Mouse (Mus musculus) forebrain, embryonic 10.5 days (tissue): ENCODE results near the gene Grm7. TPM values are rescaled to one million over a fixed set of nuclear protein-coding genes. Genes with fewer than 3 reads are reported as not detected.
A peak's percentile ranks its signal among the peaks of the same experiment; 100 is the strongest.

Experiments used
- DNase-seq: peaks from one replicate; pipeline ENCODE4 v3.0.0-alpha.2; 2017; ENCODE audit warnings: low spot score; ENCODE audit errors: extremely low spot score
- H3K27ac ChIP-seq: fragments of 300-500 bp; sonication (generic); 2 replicates; pipeline ENCODE4 v1.5.1; 2016; ENCODE audit warnings: mild to moderate bottlenecking
- H3K27me3 ChIP-seq: fragments of 300-500 bp; sonication (generic); 2 replicates; pipeline ENCODE4 v1.6.1; 2016; ENCODE audit warnings: mild to moderate bottlenecking; ENCODE audit not compliant: poor library complexity, severe bottlenecking
- H3K36me3 ChIP-seq: fragments of 300-500 bp; sonication (generic); replicated peaks from 2 replicates; pipeline ENCODE4 v1.6.1; 2016; ENCODE audit warnings: mild to moderate bottlenecking, moderate library complexity
- H3K4me1 ChIP-seq: fragments of 300-500 bp; sonication (generic); 2 replicates; pipeline ENCODE4 v1.6.1; 2016
- H3K4me3 ChIP-seq: fragments of 300-500 bp; sonication (generic); 2 replicates; pipeline ENCODE4 v1.5.1; 2016; ENCODE audit warnings: mild to moderate bottlenecking, moderate library complexity
- H3K9me3 ChIP-seq: fragments of 300-500 bp; sonication (generic); 2 replicates; pipeline ENCODE4 v1.6.1; 2016; ENCODE audit warnings: mild to moderate bottlenecking, moderate library complexity
- WGBS: fragments of 180-500 bp; shearing (Covaris S2); methylation state at CpG from one replicate; pipeline ENCODE4 v1.1.7; 2016; 5-methylcytosine and 5-hydroxymethylcytosine counted together
- polyA plus RNA-seq: library from polyadenylated mRNA; unstranded; fragments of >200 nt; fragmentation: Nextera tagmentation; extraction: Ambion mirVana; gene quantifications from 2 replicates; pipeline ENCODE4 v1.2.1, GENCODE M21; 2016

The Grm7 gene
- polyA plus RNA-seq, 1 experiment from 2014 or later: 0.20 TPM

DNA sequence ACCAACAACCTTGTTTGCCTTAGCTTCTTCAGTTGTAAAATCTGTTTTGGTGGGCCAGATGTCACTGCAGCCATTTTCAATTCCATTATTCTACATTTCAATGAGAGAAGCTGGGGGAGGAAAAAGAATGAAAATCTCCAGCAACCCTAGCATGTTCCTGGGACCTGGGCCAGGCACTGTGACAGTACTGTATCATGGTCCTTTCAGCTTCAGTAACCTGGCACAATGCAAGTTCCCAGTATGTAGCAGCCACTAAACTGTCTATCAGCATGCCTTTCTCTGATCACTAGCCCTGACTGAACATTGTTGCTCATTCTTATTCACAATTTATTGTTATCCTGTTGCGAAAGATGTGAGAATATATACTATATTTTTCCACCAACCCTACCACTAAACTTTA, 779.4 kb downstream of the Grm7 start:
- Histone ChIP-seq H3K4me3 (no peak overlapping the region), H3K27ac (no peak overlapping the region), H3K4me1 (no peaks in the 10 kb centered on the region), H3K36me3 (no peaks in the 10 kb centered on the region), H3K27me3 (no peaks in the 10 kb centered on the region), H3K9me3 (no peaks in the 10 kb centered on the region)
- WGBS: 79% methylated on average over 1 of the region's 1 CpGs
- DNase-seq: no peak

- no peak for DNase-seq
- Histone ChIP-seq H3K27ac (no peak overlapping the region), H3K27me3 (no peaks in the 10 kb centered on the region), H3K9me3 (no peaks in the 10 kb centered on the region), H3K4me3 (no peak overlapping the region), H3K4me1 (peaks cover 8% of the 10 kb centered on the region; the same call in 1 of the 2 replicates), H3K36me3 (no peaks in the 10 kb centered on the region)
- WGBS: 89% methylated on average over 2 of the region's 2 CpGs
Measured at GRCm38 (mm10) chr6:111446228-111446627, 800.8 kb downstream of the Grm7 start.

GRCm38 (mm10) chr6:111447851-111448250, 802.5 kb downstream of the Grm7 start:
- Histone ChIP-seq H3K36me3 (no peaks in the 10 kb centered on the region), H3K4me1 (peaks cover 8% of the 10 kb centered on the region; the same call in 1 of the 2 replicates), H3K9me3 (no peaks in the 10 kb centered on the region), H3K27me3 (no peaks in the 10 kb centered on the region), H3K27ac (no peak overlapping the region), H3K4me3 (no peak overlapping the region)
- no peak for DNase-seq

DNA sequence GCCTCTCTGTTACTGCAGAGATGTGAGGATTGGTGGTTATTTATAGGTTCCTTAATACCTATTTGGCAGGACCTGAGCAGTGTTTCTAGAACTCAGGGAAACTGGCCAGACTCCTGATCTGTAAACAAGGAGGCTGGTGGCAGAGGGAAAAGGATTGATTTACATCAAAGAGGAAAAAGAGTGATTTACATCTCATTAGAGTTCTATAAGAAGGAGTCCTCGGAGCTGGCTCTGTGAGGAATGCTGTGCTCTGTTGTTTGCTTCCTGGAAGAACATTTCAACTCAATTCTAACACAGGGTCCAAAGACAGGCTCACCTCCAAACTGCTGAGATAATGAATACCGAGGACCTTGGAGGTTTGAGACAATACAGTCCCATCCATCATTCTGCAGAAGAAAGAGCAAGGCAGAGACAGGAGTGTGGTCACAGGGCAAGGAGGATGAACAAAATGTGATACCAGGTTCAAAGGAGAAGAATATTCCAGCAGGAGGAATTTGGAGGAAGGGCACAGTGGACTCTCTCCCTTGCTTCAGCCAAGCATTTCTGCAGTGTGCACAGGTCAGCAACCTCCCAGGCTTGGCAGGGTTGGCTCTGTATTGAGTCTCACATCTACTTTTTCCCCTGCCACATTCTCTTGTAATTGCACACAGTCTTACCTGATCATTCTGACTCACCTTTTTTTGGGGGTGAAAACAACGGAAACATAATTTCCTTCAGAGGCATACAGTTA, 803.8 kb downstream of the Grm7 start:
- WGBS: 38% methylated on average over 3 of the region's 3 CpGs
- DNase-seq: no peak
- H3K27ac ChIP-seq: no peak overlapping the region
- H3K36me3 ChIP-seq: no peaks in the 10 kb centered on the region
- H3K27me3 ChIP-seq: no peaks in the 10 kb centered on the region
- H3K9me3 ChIP-seq: no peaks in the 10 kb centered on the region
- H3K4me3 ChIP-seq: no peak overlapping the region
- H3K4me1 ChIP-seq: peaks cover 8% of the 10 kb centered on the region; the same call in 1 of the 2 replicates

GRCm38 (mm10) chr6:111481866-111482265, 836.5 kb downstream of the Grm7 start:
- no peak for DNase-seq
- Histone ChIP-seq H3K4me3 (no peak overlapping the region), H3K36me3 (no peaks in the 10 kb centered on the region), H3K27me3 (no peaks in the 10 kb centered on the region), H3K9me3 (no peaks in the 10 kb centered on the region), H3K27ac (no peak overlapping the region), H3K4me1 (peaks cover 3% of the 10 kb centered on the region; the same call in 1 of the 2 replicates)
- 56% methylated on average over 1 of the region's 1 CpGs for WGBS

DNA sequence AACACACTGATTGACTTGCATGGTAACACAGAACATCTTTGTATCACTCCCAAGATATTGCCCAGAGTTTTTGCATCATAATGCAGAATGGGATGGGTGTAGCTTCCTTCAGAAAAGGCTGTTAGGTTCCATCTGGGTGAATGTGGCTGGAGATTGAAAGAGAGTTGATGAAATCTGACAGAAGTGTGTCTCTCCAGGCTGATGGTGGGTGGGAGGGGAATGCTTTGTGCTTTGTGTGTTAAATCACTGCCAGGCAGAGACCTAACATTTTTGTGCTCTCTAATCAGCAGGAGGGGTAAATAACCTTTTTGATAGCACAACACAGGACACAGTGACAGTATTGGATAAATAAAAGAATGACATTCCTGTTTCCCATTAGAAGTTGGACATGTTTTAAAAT, 840.7 kb downstream of the Grm7 start:
- no peaks in the 10 kb centered on the region for H3K9me3 ChIP-seq
- peaks cover 3% of the 10 kb centered on the region; the same call in 1 of the 2 replicates for H3K4me1 ChIP-seq
- H3K4me3 ChIP-seq: no peak overlapping the region
- no peaks in the 10 kb centered on the region for H3K36me3 ChIP-seq
- no peak overlapping the region for H3K27ac ChIP-seq
- no peaks in the 10 kb centered on the region for H3K27me3 ChIP-seq
- DNase-seq: no peak

- no peaks in the 10 kb centered on the region for H3K36me3 ChIP-seq
- no peak overlapping the region for H3K27ac ChIP-seq
- H3K27me3 ChIP-seq: no peaks in the 10 kb centered on the region
- no peak overlapping the region for H3K4me3 ChIP-seq
- no peaks in the 10 kb centered on the region for H3K4me1 ChIP-seq
- DNase-seq: no peak
- 93% methylated on average over 4 of the region's 4 CpGs for WGBS
- no peaks in the 10 kb centered on the region for H3K9me3 ChIP-seq
Measured at GRCm38 (mm10) chr6:111487556-111487955, 842.2 kb downstream of the Grm7 start.

- DNase-seq: no peak
- Histone ChIP-seq H3K27ac (no peak overlapping the region), H3K9me3 (no peaks in the 10 kb centered on the region), H3K27me3 (no peaks in the 10 kb centered on the region), H3K36me3 (no peaks in the 10 kb centered on the region), H3K4me1 (no peaks in the 10 kb centered on the region), H3K4me3 (no peak overlapping the region)
Measured at GRCm38 (mm10) chr6:111492166-111492565, 846.8 kb downstream of the Grm7 start.

- no peak for DNase-seq
- H3K9me3 ChIP-seq: no peaks in the 10 kb centered on the region
Measured at GRCm38 (mm10) chr6:111499542-111499941, 854.2 kb downstream of the Grm7 start.

DNA sequence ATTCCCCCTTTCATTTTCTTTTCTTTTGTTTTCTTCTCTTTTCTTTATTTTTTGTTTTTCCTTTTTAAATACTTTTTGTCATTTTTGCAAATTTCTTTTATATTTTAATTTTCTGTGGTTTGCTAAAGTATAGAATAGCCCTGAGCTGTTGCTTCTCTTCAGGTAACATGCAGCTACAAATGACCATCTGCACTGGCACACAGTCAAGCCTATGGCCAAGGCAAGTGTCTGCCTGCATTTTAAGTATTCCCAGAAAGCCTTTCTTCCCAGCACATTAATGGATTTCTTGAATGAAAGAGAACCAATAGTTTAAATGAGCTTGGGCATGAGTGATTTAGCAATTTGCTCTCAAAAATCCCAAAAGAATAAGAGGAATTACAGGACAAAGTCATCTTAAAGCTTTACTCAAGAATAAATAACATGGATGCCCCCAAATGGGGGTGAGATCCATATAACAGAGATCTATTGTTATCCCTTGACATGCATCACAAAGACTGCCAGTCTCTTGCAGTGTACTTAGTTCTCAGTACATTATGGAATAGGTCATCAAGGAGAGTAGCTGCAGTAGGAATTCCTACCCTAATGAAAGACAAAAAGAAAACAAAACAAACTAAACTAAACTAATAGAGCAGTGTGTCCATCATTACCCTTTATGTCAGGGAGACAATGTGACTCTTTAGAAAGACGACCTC, 865.5 kb downstream of the Grm7 start:
- no peak for DNase-seq
- H3K27ac ChIP-seq: no peak overlapping the region
- no peaks in the 10 kb centered on the region for H3K9me3 ChIP-seq
- no peak overlapping the region for H3K4me3 ChIP-seq
- no peaks in the 10 kb centered on the region for H3K27me3 ChIP-seq
- no peaks in the 10 kb centered on the region for H3K36me3 ChIP-seq
- 71% methylated on average over 1 of the region's 1 CpGs for WGBS
- H3K4me1 ChIP-seq: peaks cover 10% of the 10 kb centered on the region; the same call in 1 of the 2 replicates

More at GRCm38 (mm10) chr6:111499542-111499941, 854.2 kb downstream of the Grm7 start:
- H3K4me1 ChIP-seq: no peaks in the 10 kb centered on the region
- H3K36me3 ChIP-seq: no peaks in the 10 kb centered on the region
- H3K27ac ChIP-seq: no peak overlapping the region
- WGBS: 81% methylated on average over 5 of the region's 5 CpGs
- no peak overlapping the region for H3K4me3 ChIP-seq
- no peaks in the 10 kb centered on the region for H3K27me3 ChIP-seq

- 44% methylated on average over 2 of the region's 2 CpGs for WGBS
- no peaks in the 10 kb centered on the region for H3K9me3 ChIP-seq
- peak; percentile 17 for DNase-seq
- no peak overlapping the region for H3K27ac ChIP-seq
- H3K4me1 ChIP-seq: peaks cover 10% of the 10 kb centered on the region; the same call in 1 of the 2 replicates
- no peaks in the 10 kb centered on the region for H3K27me3 ChIP-seq
- no peak overlapping the region for H3K4me3 ChIP-seq
- no peaks in the 10 kb centered on the region for H3K36me3 ChIP-seq
Measured at GRCm38 (mm10) chr6:111512359-111512758, 867.0 kb downstream of the Grm7 start.

- no peaks in the 10 kb centered on the region for H3K36me3 ChIP-seq
- no peak overlapping the region for H3K27ac ChIP-seq
- no peaks in the 10 kb centered on the region for H3K9me3 ChIP-seq
- no peaks in the 10 kb centered on the region for H3K27me3 ChIP-seq
- no peak for DNase-seq
- 92% methylated on average over 1 of the region's 1 CpGs for WGBS
- no peak overlapping the region for H3K4me3 ChIP-seq
- H3K4me1 ChIP-seq: no peaks in the 10 kb centered on the region
Measured at GRCm38 (mm10) chr6:111521229-111521628, 875.8 kb downstream of the Grm7 start.

GRCm38 (mm10) chr6:111522122-111522521, 876.7 kb downstream of the Grm7 start:
- no peaks in the 10 kb centered on the region for H3K9me3 ChIP-seq
- no peak overlapping the region for H3K4me3 ChIP-seq
- no peaks in the 10 kb centered on the region for H3K36me3 ChIP-seq
- no peak for DNase-seq
- H3K4me1 ChIP-seq: no peaks in the 10 kb centered on the region
- no peaks in the 10 kb centered on the region for H3K27me3 ChIP-seq
- H3K27ac ChIP-seq: no peak overlapping the region
